Mouse (Mus musculus) granulocyte monocyte progenitor cell, adult 5-6 weeks (primary cell): ENCODE data around the gene Got1. TPM values are rescaled to one million over a fixed set of nuclear protein-coding genes. Genes with fewer than 3 reads are reported as not detected.

Experiments
- ATAC-seq: replicated peaks from 2 replicates; pipeline ENCODE4 v1.8.0; 2016; ENCODE audit warnings: mild to moderate bottlenecking, moderate TSS enrichment, inconsistent platforms; ENCODE audit not compliant: poor library complexity, severe bottlenecking
- total RNA-seq, 2 experiments: library from RNA; stranded (forward) in 1 of 2; stranded (reverse) in 1 of 2; fragments of 200-712, 200-1000 nt in 1 of 2; fragments of >200 nt in 1 of 2; fragmentation: Nextera tagmentation in 1 of 2; gene quantifications; 2 replicates each; pipeline ENCODE4 v1.2.3; 2014 to 2017

Got1 gene
- total RNA-seq, 2 experiments from 2014 or later = 17.3 to 22.6 TPM

- no peak for ATAC-seq
These were observed 72.2 kb downstream of the Got1 start for GRCm38 (mm10) chr19:43452176-43452575.

- no peak for ATAC-seq
These were observed 72.8 kb downstream of the Got1 start for GRCm38 (mm10) chr19:43451563-43451962.

Other genes with a start within 250 kb of the Got1 start
- not detected in 2 replicates for gene Hpse2, start 136.2 kb downstream of the Got1 start, total RNA-seq (2014; fragmentation: Nextera tagmentation)
- gene Hpse2, start 136.2 kb downstream of the Got1 start, total RNA-seq (2017) = not detected in 2 replicates
- not detected in 2 replicates for gene Cnnm1, start 84.2 kb downstream of the Got1 start, total RNA-seq (2014; fragmentation: Nextera tagmentation)
- not detected in 2 replicates for gene Cnnm1, start 84.2 kb downstream of the Got1 start, total RNA-seq (2017)
- not detected in 2 replicates for gene Nkx2-3, start 87.7 kb upstream of the Got1 start, total RNA-seq (2014; fragmentation: Nextera tagmentation)
- gene Nkx2-3, start 87.7 kb upstream of the Got1 start, total RNA-seq (2017) = not detected in 2 replicates
- gene Slc25a28, start 150.3 kb upstream of the Got1 start, total RNA-seq (2014; fragmentation: Nextera tagmentation) = 47.1 and 50.0 TPM in 2 replicates
- gene Slc25a28, start 150.3 kb upstream of the Got1 start, total RNA-seq (2017) = 36.0 and 36.1 TPM in 2 replicates
- gene Entpd7, start 165.1 kb upstream of the Got1 start, total RNA-seq (2014; fragmentation: Nextera tagmentation) = 22.0 and 23.1 TPM in 2 replicates
- gene Entpd7, start 165.1 kb upstream of the Got1 start, total RNA-seq (2017) = 7.0 and 12.3 TPM in 2 replicates
- gene Cutc, start 228.4 kb upstream of the Got1 start, total RNA-seq (2014; fragmentation: Nextera tagmentation) = 29.7 and 33.8 TPM in 2 replicates
- 22.3 and 46.1 TPM in 2 replicates for gene Cutc, start 228.4 kb upstream of the Got1 start, total RNA-seq (2017)
- 9.6 and 12.8 TPM in 2 replicates for gene Cox15, start 228.4 kb upstream of the Got1 start, total RNA-seq (2014; fragmentation: Nextera tagmentation)
- 14.7 and 17.1 TPM in 2 replicates for gene Cox15, start 228.4 kb upstream of the Got1 start, total RNA-seq (2017)